Comparison of ENCODE assay signal across 7 mouse cellular contexts in the genomic region with DNA sequence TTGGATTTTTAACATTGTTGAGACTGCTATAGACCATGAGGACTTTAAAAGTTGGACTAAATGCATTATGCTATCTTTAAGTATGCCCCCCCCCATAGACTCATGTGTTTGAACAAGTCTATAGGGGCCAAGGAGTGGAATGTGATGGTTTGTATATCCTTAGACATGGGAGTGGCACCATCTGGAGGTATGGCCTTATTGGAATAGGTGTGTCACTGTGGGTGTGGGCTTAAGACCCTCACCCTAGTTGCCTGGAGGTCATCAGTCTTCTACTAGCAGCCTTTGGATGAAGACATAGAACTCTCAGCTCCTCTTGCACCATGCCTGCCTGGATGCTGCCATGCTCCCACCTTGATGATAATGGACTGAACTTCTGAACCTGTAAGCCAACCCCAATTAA. TPM values are rescaled to one million over a fixed set of nuclear protein-coding genes. Genes with fewer than 3 reads are reported as not detected.
"Had no signal": no experiment of that assay in that cellular context is flagged by ENCODE, and none has a peak within 500 bp of the region (broad histone marks: within the 10 kb centered on the region; RNA-seq: fewer than 3 reads in every experiment).

A gene (plus strand): TSS at position 301 of the 400 bp plus-strand sequence.

RNA-seq across cellular contexts. Expression of the gene that starts here (rescaled TPM):
- polyA plus RNA-seq: neural tube, embryonic 11.5 days; neural tube, embryonic 12.5 days; neural tube, embryonic 13.5 days; neural tube, embryonic 14.5 days; neural tube, embryonic 15.5 days; stomach, embryonic 14.5 days; urinary bladder, adult 2 months had no signal
